Mouse (Mus musculus) small intestine, adult 2 months (tissue): ENCODE results near the gene Dyrk1a.

Experiments used
- CTCF ChIP-seq: fragments of 200-500 bp; IDR thresholded peaks from 2 replicates; pipeline ENCODE4 v1.5.1; 2012; ENCODE audit warnings: low read depth, mild to moderate bottlenecking, control low read depth, inconsistent platforms, low read length, moderate library complexity, mixed read lengths; ENCODE audit not compliant: insufficient replicate concordance, insufficient read length; ENCODE audit errors: extremely low read depth
- POLR2A ChIP-seq: fragments of 200-500 bp; IDR thresholded peaks from 2 replicates; pipeline ENCODE4 v1.6.1; 2012; ENCODE audit warnings: low read depth, mild to moderate bottlenecking, control low read depth, inconsistent platforms, low read length, moderate library complexity

DNA sequence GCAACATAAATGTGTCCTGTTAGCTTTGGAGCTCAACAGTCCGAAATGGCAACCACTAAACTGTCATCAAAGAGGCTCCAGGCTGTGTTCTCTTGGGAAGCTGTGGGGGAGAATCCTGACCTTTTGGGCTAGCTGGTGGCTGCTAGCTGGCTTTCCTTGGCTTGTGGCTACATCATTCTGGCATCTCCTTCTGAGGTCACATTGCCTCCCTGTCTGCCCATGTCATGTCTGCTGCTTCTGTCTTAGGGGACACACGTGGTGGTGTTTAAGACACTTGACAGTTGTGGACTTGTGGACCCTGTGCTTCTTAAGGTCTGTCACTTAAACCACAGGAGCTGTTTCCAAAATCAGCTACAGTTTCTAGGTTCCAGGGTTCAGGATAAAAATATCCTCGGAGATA lies 21.7 kb downstream of the Dyrk1a start:
- TF ChIP-seq CTCF = no peak
- TF ChIP-seq POLR2A = no peak
